Mouse (Mus musculus) Muller cell, postnatal 12 days (primary cell): ENCODE results near the gene Map3k21.

ENCODE experiments used
- DNase-seq: peaks from one replicate; pipeline ENCODE4 v3.0.0-alpha.2; 2015; ENCODE audit errors: inconsistent ontology term

Gene Map3k21

DNA sequence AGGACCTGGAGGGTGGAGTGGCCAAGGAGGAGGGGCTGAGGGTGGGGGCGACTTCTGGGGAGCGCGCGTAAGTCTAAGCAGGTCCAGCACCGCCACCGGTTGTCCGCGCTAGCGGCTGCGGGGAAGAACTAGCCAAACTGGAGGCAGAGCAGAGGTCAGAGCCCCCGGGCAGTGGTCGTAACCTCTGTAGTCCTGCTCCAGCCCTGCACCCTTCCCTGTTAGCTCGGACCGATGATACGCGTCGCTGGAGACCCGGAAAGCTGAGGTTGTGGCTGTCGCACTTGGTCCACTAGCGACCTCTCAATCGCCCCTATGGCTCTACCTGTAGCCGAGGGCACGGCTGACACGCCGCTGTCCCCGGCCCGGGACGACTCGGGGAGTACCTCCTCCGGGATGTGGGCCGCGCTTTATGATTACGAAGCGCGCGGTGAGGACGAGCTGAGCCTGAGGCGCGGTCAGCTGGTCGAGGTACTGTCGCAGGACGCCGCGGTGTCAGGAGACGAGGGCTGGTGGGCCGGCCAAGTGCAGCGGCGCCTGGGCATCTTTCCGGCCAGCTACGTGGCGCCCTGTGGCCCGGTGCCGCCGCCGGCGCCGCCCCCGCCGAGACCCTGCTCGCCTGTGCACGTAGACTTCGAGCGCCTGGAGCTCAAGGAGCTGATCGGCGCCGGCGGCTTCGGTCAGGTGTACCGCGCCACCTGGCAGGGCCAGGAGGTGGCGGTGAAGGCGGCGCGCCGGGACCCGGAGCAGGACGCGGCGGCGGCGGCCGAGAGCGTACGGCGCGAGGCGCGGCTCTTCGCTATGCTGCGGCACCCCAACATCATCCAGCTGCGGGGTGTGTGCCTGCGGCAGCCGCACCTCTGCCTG lies at the start of gene Map3k21:
Map3k21 (plus strand) TSS at position 86 of the 864 bp plus-strand sequence.
- peak; percentile 53 for DNase-seq

- no peak for DNase-seq
These were observed 44.1 kb upstream of the Map3k21 start for GRCm38 (mm10) chr8:125866125-125866524.

DNA sequence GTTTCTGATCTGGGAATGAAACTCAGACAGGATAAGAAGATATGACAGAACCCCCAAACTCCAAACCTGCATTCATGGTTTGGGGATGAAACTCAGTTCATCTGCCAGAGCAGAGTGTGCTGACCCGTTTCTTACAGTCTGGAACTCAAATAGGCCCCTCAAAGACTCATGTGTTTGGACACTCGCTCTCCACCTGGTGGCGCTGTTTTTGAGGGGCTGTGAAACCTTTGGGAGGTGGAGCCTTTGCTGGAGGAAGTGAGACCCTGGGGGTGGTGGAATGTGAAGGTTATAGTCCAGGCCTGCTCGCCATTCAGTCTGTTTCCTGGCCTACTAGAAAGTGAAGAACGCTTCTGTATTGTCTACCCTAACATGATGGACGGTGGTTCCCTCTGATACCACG lies 41.7 kb upstream of the Map3k21 start:
- DNase-seq: no peak

GRCm38 (mm10) chr8:125869739-125870138 lies 40.5 kb upstream of the Map3k21 start:
- no peak for DNase-seq

DNA sequence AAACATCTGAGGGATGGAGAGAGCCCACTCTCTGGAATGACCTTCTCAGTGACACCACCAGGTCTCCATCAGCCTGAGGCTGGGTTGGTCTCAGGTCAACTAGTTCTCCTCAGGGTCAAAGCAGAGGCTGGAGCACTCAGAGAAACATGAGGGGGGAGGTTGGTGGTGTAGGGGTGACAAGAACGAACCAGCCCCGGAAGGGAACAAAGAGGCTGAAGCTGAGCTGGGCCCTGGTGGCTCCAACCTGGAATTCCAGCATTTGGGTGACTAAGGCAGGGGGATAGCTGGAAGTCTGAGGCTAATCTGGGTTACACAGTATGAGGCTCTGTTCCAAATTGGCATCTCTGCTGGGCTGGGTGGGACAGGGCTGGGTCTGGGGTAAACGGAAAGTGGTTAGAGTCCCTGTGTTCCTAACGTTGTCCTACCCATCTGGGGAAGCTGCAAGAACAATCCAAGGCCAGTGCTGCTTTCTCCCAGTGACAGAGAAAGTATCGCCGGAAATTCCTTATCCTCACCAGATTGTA lies 40.0 kb upstream of the Map3k21 start:
- DNase-seq: peak; percentile 11

- peak; percentile 73 for DNase-seq
These were observed 39.4 kb upstream of the Map3k21 start for GRCm38 (mm10) chr8:125870821-125871321.

DNA sequence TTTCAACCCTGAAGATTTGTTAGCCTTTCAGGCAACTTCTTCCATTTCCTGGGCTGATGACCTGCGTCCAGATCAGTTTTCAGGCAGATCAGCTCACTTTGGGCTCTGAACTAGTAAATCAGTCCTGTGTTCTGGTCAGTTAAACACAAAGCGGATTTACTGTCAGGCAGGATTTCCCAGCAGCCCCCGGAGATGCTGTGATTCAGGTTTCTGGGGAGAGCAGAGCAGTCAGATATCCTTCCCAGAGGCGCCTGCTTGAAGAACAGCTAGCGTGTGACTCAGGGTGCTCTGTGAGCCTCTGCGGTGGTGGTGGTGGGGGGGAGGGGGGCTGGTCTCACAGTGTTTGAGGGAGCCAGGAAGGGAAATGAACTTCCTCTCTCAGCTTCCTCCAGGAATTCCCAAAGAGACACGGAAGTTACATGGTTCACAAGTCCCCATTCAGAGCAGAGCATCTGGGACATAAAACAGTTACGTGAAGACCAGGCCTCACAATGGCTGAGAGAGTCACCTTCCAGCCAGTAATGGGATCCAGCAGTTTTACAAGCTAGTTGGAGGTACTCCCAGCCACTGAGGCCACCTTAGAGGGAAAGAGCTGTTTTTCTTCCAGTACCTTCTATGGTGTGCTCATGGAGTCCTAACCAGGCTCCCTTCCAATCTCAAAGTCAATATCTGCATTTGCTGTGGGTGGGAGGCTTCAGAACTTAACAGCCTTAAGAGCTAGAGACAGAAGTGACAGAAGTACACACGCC lies 37.6 kb upstream of the Map3k21 start:
- no peak for DNase-seq

DNA sequence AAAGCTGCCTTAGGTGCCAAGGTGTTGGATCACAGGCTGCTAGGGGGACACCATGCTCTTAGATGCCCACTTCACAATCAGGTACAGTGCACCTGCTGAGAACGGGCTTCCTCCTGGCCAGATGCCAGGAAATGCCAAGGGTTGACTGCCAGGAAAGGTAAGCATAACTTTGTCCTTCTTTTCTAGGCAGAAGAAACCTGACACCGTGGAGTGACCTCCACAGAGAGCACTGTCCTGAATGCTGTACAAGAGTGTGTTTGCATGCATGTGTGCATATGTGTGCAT lies 37.1 kb upstream of the Map3k21 start:
- DNase-seq: no peak

- no peak for DNase-seq
These were observed 29.8 kb upstream of the Map3k21 start for GRCm38 (mm10) chr8:125880447-125880846.

DNA sequence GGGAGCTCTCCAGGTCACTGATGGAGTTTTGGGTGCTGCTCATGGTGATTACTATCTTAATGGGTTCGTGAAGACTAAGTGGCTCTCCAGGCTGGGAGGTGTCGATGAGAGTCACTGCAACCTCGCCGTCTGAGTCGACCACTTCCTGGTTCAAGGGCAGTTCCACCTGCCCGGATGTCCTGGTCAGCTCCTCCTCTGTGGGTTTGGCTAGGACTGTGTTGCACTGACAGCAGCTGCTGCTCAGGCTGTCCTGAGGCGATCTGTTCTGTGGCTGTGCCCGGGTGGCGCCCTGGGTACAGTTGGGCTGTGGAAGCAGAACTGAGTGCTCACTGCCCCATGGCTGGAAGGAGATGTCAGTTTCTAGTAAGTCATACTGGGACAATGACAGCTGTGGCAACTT lies 22.7 kb upstream of the Map3k21 start:
- no peak for DNase-seq

DNA sequence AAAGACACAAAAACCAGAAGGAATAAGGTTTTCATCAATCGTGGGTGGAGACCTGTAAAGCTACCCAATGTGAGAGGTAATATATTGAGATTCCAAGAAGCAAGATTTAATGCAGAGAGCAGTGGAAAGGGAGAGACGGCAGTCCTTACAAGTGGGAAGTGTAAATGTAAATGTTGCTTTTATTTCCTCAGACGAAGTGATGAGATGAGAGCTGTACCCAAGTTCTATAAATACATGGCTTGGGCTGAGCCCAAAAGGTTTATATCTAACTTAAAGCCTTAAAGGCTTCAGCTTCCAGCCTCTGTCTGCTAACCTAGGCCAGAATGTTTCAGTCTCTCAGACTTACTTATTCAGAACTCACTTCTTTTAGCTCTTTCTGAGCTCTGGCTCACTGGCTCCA lies 20.3 kb upstream of the Map3k21 start:
- DNase-seq: no peak

DNA sequence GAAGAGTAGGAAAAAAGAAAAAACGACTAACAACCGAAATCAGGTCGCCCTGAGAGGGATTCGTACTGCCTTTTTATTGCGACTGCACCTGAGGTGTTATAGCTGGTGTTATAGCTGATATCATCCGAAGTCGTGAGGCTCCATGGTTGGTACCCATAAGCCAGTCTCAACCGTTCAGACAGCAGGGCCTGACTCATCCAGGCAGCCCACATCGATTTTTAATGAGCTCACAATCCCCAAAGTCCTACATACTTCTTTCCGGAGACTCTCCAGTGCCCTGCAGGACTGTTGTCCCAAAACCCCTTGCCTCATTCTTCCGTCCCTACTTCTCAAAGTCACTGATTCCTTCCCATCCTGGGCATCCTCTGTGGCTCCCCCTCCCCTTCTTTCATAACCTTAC lies 12.9 kb upstream of the Map3k21 start:
- DNase-seq: no peak

- no peak for DNase-seq
These were observed 12.1 kb upstream of the Map3k21 start, which contains the start of gene Pcnx2 for GRCm38 (mm10) chr8:125897868-125898788. TSS of gene Pcnx2 (minus strand) at chr8:125898317.

GRCm38 (mm10) chr8:125898899-125899298 lies 11.4 kb upstream of the Map3k21 start:
- peak; percentile 60 for DNase-seq

DNA sequence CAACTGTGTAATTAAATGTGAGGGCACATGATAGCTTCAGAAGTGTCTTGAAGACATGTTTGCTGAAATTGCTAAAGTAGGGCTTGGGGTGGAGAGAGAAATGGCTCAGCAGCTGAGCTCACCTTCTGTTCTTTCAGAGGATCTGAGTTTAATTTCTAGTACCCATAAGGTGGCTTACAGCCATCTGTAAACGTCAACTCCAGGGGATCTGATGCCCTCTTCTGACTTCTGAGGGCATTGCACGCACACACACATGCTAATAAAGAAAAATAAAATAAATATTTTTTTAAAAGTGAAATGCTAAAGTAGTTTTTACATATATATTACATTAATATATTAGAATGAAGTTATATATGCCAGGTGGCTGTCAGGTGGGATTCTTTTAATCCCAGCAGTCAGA lies 9.1 kb upstream of the Map3k21 start:
- no peak for DNase-seq

DNA sequence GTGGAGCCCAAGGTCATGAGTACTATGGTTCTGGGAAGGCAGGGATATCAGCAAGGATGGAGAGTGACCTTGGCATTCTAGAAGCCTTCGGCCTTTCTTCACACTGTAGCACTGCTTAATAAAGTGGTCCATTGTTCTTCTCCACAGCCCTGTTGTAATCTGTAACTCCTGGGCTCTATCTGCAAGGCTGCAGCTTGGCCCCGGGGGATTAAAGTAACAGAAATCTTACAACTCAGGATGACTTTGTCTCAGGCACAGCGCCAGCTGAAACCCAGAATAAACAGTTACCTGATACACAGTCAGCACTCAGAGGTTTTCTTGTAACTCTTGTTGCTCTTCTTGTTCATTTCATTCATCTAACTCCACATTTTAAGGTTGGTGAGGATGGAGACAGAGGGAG lies 7.7 kb upstream of the Map3k21 start:
- DNase-seq: no peak

GRCm38 (mm10) chr8:125905341-125905740 lies 4.9 kb upstream of the Map3k21 start:
- DNase-seq: no peak

DNA sequence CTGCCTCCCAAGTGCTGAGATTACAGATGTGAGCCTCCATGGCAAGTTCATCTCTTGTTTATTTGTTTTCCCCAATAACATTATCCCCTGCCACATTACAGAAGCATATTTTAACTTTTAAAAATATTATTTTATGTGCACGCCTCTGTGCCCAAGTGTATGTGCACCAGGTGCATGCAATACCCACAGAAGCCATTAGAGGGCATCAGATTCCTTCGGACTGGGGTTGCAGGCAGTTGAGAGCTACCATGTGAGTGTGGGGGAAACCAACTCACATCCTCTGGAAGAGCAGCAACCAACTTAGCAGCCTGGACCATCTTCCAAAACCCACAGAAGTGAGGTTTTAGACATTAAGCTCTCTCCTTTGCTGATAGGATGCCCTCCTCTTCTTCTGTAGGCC lies 2.9 kb upstream of the Map3k21 start:
- DNase-seq: no peak

DNA sequence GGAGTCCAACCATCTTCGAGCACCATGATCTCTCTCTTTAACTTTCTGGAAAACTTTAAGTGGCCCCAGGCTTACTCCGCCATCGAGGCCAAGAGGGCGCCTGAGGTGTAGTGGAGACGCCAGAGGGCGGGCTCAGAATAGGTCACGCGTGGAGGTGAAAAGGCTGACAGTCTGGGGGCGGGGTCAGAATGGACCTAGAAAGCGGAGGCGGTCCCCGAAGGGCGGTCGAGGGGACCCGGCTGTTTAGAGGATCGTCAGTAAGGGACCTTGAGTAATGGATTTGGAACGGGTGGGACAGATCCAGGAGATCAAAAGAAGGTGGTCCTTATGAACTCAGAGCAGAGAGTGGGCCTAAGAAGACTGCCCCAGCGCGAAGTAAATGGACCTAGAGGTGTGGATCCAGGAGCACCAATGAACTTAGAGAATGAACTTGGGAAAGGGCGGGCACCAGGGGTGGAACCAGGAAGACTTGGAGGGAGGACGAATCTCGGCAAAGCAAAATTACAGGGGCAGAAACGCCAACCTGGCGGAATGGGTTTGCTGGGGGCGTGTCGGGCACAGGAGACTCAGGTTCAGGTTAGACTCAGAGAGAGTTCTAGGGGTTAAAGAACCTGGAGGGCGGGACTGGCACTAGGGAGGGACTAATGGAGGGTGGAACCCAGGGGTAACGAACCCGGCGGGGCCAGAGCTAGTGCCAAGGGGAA lies 437 bp upstream of the Map3k21 start:
- DNase-seq: peak; percentile 72

GRCm38 (mm10) chr8:125911229-125911580 lies 955 bp downstream of the Map3k21 start:
- no peak for DNase-seq

GRCm38 (mm10) chr8:125913206-125913605 lies 3.0 kb downstream of the Map3k21 start:
- DNase-seq: no peak
